Mouse (Mus musculus): ENCODE measurements around the gene Zic5.

DNA sequence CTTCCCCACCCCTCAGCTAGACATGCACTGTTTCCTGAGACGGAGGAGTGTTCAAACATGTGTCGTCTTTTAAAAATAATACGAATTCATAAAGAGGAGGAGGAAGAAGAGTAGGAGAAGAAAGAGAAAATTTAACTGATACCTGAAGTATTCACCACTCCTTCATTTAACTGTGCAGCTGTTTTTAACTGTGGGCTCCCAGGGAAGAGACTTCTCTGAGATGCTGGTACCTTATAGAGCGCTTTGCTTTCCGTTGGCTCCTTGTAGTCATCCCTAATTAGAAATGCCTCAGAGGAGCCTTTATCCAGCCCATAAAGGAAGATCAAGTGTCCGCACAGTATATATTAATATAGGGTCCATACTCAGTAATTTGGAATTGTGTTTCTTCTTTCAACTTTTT, 26.0 kb upstream of the Zic5 start:
- no peak for TF ChIP-seq CTCF (IDR thresholded peaks at IDR 0.05; ENCODE audit: control insufficient read depth, insufficient read depth, insufficient replicate concordance, low read depth, low read length)
- TF ChIP-seq POLR2A (IDR thresholded peaks at IDR 0.05; ENCODE audit: control insufficient read depth, low read depth, low read length): no peak
